Mouse (Mus musculus) layer of hippocampus, postnatal 36 days (tissue): Measurements from ENCODE around the gene Rab44. TPM values are rescaled to one million over a fixed set of nuclear protein-coding genes. Genes with fewer than 3 reads are reported as not detected.

ENCODE experiments used
- DNase-seq, 2 experiments: peaks; one replicate each; pipeline ENCODE4 v3.0.0; 2022
- total RNA-seq, 2 experiments: library from RNA; stranded (reverse); gene quantifications; 2 replicates each; pipeline ENCODE4 v1.2.3; 2021

The Rab44 gene
- total RNA-seq, 2 experiments from 2014 or later = not detected

DNA sequence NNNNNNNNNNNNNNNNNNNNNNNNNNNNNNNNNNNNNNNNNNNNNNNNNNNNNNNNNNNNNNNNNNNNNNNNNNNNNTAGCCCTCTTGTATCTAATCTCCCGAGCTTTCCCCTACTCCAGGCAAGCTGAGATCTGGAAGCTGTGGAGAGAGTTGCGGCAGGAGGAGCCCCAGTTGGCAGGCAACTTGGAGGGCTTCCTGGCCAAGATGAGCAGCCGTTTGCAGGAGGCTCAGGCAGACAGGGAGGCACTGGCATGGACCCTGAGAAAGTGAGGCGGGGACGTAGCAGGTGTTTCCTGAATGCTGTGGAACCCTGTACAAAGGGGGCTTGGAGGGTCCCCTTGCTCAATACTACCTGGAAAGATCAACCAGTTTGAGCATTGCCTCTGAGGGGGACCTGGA, 21.1 kb downstream of the Rab44 start:
- DNase-seq = no peak

DNA sequence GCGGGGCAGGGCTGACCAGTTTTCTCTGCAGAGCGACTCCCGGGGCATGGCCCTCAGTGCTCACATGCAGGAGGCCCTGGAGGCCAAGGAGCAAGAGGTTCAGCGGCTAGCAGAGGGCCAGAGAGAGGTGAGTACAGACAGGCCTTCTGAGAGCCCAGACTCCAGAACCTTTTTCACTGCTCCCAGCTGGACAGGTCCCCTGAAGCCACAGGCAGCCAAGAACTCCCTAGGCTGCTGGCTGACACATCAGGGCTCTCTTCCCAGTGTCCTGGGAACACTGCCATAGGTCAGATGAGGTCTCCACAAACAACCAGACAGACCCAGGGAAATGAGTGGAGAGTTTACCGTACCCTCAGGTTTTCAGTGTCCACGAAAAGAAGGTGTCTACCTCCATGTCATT, 22.3 kb downstream of the Rab44 start:
- peak; percentile 35 to 49 for DNase-seq

DNA sequence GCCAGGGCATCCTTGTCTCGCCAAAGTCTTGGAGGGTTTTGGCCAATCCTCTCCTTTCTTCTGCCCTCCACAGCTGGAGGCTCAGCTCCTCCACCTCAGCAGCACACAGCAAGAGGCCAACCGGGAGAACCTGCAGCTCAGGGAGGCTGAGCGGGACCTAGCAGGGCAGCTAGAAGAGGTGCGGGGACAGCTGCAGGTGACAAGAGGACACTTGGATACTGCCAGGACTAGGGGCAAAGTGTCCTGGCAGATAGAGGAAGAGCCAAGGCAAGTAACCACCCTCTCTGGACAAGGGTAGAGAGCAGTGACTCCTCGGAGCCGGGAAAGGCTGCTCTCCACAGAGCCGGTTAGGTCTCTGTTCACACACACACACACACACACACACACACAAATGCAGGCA, 24.0 kb downstream of the Rab44 start:
- DNase-seq = no peak

DNA sequence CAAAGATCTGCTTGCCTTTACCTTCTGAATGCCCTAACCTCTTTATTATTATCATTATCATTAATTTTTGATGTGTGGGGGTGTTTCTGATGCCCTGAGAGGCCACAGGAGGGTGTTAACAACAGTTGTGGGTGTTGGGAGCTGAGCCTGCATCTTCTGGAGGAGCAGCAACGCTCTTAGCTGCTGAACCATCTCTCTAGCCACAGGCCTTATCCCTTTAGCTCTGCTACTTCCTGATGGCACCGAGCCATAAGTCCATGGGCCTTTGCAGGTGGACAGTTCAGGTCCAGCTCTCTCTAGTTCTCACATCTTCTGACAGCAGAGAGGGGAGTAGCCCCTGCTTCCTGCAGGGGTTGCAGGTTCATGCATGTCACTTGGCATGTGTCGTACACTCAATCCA, 27.6 kb downstream of the Rab44 start:
- no peak for DNase-seq

DNA sequence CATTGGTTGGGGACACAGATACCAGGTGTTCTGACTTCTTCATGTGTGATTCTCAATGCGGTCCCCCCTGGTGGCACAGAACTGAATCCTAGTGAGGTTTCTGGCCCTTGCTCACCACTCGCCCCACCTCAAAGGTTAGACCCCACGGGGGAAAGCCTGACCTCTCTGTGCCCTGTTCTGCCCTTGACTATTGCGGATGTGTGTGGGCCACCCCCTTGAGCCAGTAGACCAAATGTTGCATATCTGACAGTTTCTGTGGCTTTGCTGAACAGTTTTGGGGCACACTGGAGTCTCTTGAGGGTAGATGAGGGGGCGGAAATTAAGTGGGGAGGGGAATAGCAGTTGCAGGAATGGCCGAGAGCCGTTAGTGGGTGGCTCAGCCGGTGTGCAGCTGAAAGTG, 29.3 kb downstream of the Rab44 start:
- no peak for DNase-seq

DNA sequence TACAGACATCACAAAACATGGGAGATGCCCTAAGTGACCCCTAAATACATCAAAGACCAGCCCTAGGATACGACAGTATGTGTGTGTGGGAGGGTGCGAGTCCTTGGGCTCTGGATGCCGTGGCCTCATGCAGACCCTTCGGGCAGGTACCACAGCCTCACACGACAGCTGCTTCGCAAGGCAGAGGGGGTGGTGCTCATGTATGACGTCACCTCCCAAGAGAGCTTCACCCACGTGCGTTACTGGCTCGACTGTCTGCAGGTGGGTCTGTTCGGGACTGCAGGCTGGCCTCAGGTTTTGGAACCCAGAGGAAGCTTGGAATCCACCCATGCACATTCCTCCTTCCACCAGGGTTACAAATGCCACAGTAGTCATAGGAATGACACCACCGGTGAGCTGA, 31.2 kb downstream of the Rab44 start:
- DNase-seq = no peak

DNA sequence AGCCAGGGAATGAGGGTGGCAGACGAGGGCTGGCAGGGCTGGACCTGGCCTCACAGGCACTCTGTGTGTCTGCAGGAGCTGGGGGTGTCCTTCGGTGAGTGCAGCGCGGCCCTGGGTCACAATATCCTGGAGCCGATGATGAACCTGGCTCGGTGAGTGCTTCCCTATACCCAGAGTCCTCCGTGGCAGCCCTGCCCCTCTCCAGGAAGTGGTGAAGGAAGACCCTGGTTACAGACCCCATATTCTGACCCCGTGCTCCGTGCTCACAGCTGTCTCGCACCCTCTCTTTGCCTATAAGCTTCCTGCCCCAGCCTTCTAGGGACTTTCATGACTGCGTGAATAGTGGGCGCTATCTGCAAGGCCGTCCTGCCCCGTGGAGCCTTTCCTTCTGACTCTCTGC, 33.3 kb downstream of the Rab44 start:
- DNase-seq = no peak

DNA sequence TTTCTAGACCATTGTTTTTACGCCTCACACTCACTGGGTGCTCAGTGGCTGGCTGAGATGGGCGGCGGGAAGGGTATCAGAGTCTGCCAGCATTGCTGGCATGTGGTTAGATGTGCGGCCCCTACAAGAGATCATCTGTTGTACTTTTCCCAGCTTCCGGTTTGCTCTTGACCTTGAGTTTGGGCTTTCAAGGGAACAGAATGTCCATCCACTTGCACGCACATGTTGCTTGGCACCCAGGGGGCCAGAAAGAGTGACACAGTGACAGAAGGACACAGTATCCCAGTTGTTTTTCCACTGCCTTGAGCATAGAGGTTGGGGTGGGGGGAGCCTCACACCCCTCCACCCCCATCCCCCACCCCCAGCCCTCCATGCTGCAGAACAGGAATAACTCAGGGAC, 33.8 kb downstream of the Rab44 start:
- DNase-seq = no peak

DNA sequence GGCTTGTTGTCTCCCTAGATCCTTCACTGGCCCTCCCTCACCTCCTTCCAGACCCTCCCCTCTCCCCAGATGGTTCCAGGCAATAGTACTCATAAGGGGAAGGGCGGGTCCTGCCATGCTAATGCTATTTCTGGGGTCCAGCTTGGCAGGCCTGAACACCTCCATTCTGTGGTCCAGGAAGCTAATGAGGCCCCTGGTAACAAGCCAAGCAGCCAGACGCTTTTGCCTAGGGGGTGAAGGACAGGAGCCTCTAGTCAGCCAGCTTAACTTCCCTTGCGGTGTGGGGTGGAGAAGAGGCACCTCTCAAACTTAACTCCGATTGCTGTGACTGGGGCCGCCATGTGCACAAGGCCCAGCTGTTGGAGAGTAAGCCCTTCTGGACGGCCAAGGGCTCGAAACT, 35.8 kb downstream of the Rab44 start:
- no peak for DNase-seq

DNA sequence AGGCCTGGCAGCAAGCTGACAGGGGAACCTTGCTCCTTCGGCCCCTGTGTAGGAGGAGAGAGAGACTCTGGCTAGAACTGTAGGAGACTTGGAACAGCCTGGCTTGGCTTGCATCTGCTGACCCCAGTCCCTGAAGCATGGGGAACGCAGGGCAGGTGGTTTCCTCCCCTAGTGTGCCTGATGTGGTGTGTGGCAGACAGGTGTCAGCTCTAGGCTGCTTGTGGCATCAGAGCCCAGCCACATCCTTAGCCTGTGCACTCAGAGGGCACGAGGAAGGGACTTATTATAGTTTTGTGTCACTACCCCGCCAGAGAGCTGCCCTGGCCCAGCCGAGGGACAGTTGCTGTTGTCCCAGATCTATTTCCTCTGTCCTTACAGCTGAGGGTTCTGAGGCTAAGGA, 38.6 kb downstream of the Rab44 start:
- DNase-seq = no peak

DNA sequence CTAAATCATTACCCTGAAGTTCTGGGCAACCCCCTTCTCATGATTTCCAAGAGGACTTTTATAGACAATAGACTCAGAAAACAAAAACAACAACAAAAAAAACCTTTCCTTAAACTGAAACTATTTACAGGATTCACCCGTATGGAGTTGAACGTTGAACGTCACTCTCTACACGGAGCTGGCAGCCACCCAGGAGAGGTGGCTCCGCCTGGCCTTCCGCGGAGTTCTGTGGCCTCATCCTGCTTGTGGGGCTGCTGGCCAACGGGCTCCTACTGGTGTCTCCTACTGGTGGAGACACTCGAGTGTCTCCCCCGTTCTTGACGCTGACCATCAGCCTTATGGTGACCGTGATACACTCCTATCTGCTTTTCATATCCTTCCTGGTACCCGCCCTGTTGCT, 40.3 kb downstream of the Rab44 start:
- DNase-seq = no peak

DNA sequence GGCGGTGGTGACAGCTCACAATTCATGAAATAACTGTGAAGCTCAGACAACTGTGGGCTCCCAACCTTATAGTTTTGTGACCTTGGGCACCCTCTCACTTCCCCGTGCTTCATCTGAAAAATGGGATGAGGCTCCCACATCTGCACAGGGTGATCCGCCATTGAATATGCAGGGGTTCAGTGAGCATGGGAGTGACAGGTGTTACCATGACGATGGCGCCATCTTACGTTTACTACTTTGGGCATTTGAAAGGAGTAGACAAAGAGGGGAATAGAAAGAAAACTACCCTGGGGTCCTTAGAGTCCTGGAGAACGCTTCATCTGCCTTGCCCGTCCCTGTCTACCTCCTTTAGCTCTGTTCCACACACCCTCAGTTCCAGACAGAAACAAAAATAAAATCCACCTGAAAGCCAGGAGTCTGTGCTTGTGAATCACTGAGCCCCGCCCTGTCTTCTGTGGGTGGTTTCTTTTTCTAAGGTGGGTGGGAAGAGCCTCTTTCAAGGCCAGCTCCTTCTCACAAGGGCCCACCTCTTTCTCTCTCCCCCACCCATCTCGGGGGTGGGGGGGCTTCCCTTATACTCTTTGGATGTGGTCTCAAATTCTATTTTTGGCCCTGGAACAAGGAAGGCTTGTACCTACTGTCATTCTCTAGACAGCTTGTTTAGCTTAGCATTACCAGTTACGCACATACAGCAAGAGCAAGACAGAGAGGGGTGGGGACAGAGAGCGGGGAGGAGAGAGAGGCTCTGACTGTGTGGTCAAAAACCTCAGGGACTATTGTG, 41.6 kb downstream of the Rab44 start:
- no peak for DNase-seq

DNA sequence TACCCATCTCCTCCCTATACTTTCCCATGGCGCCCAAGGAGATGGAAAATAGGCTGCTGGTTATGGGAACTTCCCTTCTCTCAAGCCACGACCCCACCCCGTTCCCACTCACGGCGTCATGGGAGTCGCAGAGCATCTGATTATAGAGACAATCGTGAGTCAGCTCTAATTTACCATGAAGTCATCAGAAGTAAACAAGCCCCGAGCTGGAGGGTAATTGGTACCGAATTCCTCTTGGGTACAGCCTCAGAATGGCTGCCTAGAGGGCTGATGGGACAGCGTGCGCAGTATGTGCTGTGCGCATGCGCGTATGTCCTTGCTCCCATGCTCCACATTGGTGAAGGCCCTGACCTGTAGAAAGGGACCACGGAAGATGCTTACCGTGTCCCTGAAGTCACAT, 42.5 kb downstream of the Rab44 start:
- no peak for DNase-seq

DNA sequence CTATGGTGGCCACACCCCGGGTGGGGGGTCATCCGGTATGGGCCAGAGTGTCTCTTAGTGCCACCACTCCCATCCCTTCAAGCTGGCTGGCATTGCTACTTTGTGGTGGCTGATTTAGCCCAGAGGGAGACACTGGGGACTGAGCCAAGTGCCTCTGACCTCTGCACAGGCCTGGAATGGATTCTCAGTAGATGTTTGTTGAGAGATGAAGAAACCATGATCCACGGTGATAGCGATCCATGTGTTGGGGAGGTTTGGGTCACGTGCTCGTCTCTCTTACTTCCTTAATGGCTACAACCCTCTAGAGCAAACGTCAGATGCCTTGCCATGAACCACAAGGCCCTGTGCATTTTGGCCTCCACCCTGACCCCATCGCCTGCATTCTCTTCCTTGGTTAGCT, 42.9 kb downstream of the Rab44 start:
- DNase-seq = no peak

DNA sequence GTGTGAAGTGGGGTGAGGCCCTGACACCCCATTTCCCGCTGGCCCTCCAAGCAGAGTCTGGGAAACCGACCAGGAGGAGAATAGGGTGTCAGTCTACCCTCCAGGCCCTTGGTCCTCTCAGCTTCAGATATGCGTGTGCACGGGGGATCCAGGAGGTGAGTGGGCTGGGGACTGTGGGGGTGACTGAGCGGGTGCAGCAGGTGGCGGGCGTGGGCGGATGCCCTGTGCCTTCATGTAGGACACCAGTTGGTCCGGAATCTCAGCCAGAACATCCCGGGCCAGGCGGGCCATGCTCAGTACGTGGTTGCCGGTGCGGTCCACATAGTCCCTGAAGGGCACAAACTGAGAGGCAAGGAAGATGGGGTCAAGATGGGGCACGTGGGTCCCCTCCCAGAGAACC, 45.0 kb downstream of the Rab44 start:
- DNase-seq = no peak

DNA sequence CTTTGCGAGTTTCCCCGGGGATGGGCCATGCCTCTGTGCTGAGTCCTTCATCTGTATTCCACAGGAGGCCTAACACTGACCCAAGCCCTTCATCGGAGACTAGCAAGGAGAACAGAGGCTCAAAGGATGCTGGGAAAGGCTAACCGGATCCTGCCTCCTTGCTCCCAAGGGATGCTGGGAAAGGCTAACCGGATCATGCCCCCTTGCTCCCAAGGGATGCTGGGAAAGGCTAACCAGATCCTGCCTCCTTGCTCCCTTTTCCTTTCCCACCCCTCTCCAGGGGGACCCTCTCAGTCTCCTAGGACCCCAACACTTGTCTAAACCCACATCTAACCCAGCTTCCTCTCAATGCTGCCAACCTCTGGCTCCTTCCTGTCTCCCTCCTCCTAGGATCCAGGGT, 45.4 kb downstream of the Rab44 start:
- no peak for DNase-seq

DNA sequence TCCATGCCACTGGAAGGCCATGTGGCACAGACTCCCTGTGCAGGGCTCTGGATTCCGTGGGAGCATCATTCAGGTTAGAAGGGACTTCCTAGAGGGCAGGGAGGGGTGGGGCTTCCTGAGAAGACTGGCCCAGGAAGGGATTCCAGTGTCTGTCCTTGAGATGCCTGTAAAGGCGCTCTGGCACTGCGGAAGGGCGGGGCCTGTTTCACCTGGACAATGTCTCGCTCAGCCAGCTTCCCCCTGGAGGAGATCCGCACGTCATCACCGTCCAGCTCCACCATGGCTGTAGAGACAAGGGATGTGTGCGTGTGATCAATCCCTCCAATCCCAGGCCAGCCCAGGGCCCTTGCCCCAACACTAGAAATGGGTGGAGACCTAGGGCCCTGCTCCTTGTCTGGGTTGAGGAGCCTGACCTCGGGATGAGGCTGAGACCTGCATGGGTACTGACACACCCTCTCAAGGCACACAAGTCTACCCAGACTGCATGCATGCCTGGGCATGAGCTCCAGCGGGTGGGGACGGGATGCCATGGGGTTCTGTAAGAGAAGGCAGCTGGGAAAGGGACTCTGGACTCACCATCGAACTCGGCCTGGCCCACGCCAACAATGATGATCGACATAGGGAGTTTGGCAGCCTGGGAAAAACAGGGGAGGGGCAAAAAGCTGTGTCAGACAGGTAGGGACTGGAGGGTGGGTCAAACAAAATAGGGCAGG, 46.0 kb downstream of the Rab44 start:
- no peak for DNase-seq

DNA sequence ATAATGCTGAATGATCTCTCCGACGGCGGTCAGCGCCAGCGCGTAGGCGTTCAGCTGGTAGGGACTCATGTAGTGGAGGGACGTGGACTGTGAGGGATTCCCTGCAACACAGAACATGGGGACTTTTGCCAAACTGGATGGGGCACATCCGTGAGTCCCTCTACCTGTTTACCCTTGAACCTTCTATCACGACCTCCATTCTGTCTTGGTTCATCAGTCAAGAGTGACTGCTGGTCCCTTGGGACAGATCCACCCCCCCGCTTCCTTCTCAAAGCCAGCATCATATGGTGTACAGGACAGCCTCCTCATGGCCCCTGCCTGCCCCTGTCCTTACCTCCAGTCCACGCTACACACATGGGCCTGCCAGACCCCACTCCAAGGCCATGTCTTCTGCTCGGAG, 48.4 kb downstream of the Rab44 start:
- no peak for DNase-seq

DNA sequence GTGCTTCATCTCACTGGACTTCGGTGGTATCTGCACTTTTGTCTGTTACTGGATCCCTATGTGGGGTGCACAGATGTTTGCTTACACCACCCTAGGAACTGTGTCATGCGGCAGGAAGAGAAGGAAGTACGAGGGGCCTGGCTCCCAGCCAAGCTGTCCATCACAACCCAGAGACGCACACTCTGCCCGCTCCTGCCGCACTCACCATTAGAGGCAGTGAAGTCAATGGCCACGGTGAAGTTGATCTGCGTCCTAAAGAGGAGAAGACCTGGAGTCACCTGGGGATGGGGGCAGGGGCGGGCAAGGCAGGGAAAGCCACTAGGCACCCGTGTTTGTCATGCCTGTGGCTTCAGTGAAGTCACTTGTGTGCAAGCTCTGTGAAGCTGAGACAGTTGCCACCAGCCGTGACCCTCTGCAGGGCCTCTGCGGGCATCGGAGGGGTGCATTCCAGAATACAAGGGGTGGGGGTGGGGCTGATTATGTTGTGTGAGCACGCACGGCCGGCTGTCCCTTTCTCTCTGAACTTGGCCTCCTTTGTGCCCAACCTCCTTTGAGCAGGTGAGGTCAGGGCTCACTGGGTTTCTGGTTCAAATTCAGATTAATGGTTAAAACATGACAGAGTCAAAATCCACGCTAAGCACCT, 50.6 kb downstream of the Rab44 start:
- no peak for DNase-seq

DNA sequence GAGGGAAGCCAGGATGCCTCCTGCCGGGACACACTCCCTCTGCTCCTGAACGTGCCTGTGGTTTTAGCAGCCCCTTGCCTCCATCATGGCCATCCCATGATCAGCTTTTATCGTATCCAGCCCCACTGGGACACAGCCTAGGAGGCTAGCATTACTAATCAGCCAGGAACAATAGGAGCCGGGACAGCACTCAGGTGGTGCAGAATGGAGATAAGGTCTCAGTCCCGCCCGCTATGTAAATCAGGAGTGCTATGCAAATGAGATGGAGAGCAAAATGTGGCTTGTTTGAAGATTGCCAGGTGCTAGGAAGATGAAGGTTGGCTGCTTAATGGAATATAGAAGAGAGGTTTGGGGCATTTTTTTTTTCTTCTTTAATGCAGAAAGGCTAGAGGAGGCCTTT, 51.5 kb downstream of the Rab44 start:
- no peak for DNase-seq

DNA sequence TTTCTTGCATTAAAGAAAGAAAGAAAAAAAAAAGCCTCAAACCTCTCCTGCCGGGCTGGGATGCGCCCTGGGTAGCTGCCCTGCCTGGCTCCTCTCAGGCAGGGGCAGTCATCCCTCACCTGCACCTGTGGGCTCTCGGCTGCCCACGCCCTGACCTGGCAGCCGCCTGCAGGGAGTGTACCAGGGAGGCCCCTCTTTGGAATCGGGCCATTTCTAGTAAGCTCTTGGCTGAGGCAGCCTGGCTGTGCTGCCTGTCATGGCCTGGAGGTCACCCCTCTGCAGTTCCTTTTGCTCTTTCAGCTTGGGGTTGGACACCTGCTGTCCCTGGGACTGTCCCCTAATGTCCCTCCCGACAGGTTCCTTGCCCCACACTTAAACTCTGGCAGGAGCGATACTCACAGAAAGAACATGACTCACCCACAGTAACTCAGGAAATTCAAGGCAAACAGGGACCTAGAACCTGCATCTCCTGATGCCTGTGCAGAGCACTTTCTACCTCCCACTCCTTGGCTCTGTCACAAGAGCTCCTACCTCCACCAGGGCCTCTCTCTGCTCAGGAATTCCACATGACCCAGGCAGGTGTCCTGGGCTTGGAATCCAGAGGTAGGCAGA, 52.1 kb downstream of the Rab44 start:
- DNase-seq = no peak

DNA sequence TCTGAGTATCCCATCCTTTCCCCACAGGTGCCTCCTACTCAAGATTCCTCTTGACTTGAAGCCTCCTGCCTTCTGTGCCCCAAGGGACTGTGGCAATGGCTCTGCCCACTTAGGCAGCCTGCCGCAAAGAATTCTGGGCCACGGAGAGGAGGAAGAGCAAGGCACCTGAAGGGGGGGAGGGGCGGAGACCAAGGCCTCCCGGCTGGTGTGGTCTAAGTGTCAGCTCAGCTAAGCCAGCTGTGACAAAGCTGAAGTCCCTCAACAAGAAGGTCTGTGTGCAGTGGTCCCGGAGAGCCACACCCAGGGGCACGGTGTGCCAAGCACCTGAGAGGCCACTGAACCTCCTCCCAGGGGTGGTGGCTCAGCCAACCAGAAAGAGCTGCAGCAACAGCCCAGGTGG, 53.4 kb downstream of the Rab44 start:
- no peak for DNase-seq

DNA sequence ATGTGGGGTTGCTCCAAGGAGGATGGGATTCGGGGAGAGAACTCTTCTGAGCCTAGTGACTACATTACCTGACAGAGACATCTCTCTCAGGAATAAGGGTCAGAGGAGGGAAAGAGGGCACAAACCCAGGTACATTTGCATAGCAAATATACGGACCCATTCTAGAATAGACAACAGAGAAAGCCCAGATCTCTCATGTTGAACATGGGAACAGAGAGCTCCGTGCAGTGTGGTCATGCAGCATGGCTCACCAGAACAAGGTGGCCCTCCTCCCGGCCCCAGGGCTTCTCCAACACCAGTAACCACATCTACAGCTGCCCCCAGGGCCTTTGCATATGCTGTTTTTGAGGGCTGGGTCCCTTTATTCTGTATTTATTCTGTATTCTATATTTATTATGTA, 54.5 kb downstream of the Rab44 start:
- DNase-seq = no peak
